Mouse (Mus musculus) kidney, postnatal 0 days (tissue): ENCODE data around the gene Cog1. TPM values are rescaled to one million over a fixed set of nuclear protein-coding genes. Genes with fewer than 3 reads are reported as not detected.

Source experiments
- ATAC-seq: fragments of 200-750 bp; cut with Nextera tagmentation; replicated peaks from 2 replicates; pipeline ENCODE4 v1.8.0; 2017; ENCODE audit warnings: low read depth, moderate number of reproducible peaks, moderate TSS enrichment, moderate library complexity; ENCODE audit not compliant: low FRiP score
- DNase-seq: peaks from one replicate; pipeline ENCODE4 v3.0.0-alpha.2; 2016; ENCODE audit warnings: low spot score
- H3K27ac ChIP-seq: fragments of 300-500 bp; sonication (generic); 2 replicates; pipeline ENCODE4 v1.5.1; 2014; ENCODE audit warnings: mild to moderate bottlenecking
- H3K27me3 ChIP-seq: fragments of 300-500 bp; sonication (generic); 2 replicates; pipeline ENCODE4 v1.6.1; 2014; ENCODE audit warnings: low read length, mixed read lengths; ENCODE audit not compliant: insufficient read depth
- H3K36me3 ChIP-seq: fragments of 300-500 bp; sonication (generic); 2 replicates; pipeline ENCODE4 v1.6.1; 2014; ENCODE audit warnings: low read length, mixed read lengths; ENCODE audit not compliant: insufficient read depth
- H3K4me1 ChIP-seq: fragments of 300-500 bp; sonication (generic); replicated peaks from 2 replicates; pipeline ENCODE4 v1.6.1; 2014; ENCODE audit warnings: antibody characterized with exemption, low read length, mixed read lengths; ENCODE audit not compliant: insufficient read depth
- H3K4me2 ChIP-seq: fragments of 300-500 bp; sonication (generic); 2 replicates; pipeline ENCODE4 v1.6.1; 2014; ENCODE audit warnings: mild to moderate bottlenecking, low read length, moderate library complexity, mixed read lengths
- H3K4me3 ChIP-seq: fragments of 300-500 bp; sonication (generic); replicated peaks from 2 replicates; pipeline ENCODE4 v1.5.1; 2014; ENCODE audit warnings: low read depth, low read length
- H3K9ac ChIP-seq: fragments of 300-500 bp; sonication (generic); 2 replicates; pipeline ENCODE4 v1.6.1; 2014; ENCODE audit warnings: low read depth, low read length
- H3K9me3 ChIP-seq: fragments of 300-500 bp; sonication (generic); replicated peaks from 2 replicates; pipeline ENCODE4 v1.6.1; 2016; ENCODE audit warnings: low read length, inconsistent platforms, mixed read lengths
- CTCF ChIP-seq: IDR thresholded peaks from 2 replicates; pipeline ENCODE4 v1.5.1; 2016; ENCODE audit warnings: antibody characterized with exemption, low read depth, mild to moderate bottlenecking, moderate library complexity
- WGBS: fragments of 180-500 bp; shearing (Covaris S2); extraction: QIAGEN DNeasy Blood & Tissue Kit; methylation state at CpG from one replicate; pipeline ENCODE4 v1.1.7; 2014; 5-methylcytosine and 5-hydroxymethylcytosine counted together
- polyA plus RNA-seq: library from polyadenylated mRNA; unstranded; fragments of >200 nt; fragmentation: Nextera tagmentation; extraction: Ambion mirVana; gene quantifications from 2 replicates; pipeline ENCODE4 v1.2.1, GENCODE M21; 2015

Gene Cog1
- polyA plus RNA-seq = 21.0 and 21.6 TPM in 2 replicates

DNA sequence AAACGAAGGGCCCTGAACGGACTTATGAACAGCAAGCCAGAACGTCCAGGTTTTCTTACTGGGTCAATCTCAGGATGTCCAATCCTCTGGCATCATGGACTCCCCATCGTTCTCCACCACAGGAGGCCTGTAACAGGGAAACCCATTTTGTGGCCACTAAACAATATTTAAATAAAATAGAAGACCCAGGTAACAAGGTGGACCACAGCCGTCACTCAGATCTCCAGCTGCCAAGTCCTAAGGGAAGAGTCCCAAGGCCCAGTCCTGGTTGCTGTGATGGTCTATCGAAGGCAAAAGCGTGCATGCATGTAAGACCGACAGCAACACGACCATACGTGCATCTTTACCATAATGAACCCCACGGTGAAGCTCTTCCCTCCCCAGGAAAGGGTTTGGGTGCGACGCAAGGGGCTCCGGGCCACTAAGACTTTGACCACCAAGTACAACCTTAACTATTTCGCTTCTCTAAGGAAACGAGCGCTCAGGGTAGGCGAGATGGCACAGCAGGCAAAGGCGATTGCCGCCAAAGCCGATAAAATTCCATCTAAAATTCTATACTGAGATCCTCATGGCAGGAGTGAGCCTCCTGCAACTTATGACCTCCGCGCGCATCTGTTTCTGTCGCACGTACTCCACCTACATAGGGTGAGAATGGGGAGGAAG is at the start of gene Cog1:
TSS of gene Cog1 (plus strand) at position 480 of the 663 bp plus-strand sequence.
- no peak for ATAC-seq
- 42% methylated on average over 26 of the region's 26 CpGs for WGBS
- peaks cover 16% of the 10 kb centered on the region for H3K36me3 ChIP-seq
- H3K9ac ChIP-seq = peak within 1 kb of the TSS; percentile 97
- H3K4me2 ChIP-seq = peak within 1 kb of the TSS; percentile 72
- no peak for DNase-seq
- peaks cover 10% of the 10 kb centered on the region; the same call in 1 of the 2 replicates for H3K4me1 ChIP-seq
- peak within 1 kb of the TSS; percentile 95 for H3K4me3 ChIP-seq
- peak within 1 kb of the TSS; percentile 87 for H3K27ac ChIP-seq
- no peak for TF ChIP-seq CTCF
- no peaks in the 10 kb centered on the region for H3K9me3 ChIP-seq
- no peaks in the 10 kb centered on the region for H3K27me3 ChIP-seq

DNA sequence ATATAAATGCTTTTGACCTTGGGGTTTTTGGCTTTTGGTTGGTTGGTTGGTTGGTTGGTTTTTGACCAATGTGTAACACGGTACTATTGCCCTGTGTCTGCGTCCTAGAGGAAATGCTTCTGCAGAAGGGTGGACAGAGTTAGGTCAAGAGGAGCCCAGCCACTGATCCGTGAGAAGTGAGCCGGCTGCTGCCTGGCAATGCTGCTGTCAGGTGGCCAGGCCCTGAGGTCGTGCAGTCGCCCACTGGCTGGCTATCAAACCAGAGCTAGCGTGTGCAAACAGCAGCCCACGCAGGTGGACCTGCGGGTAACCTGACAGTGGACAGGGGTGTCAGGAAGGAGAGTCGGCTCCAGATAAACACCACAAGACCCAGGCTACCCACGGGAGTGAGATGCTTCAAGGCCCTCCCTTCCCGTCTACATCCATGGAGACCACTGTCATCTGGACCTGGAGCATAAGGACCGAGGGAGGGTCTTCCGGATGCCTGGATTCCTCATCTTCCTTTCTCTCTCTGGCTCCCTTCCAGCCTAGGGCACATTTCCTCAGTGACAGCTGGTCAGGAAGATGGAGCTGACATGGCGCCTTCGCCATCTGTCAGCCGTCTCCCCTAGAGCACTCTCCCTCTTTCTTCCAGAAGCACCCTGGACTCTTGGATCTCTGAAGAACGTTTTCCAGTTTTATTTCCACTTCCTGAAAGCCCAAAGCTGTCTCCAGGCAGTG is 48.3 kb upstream of the Cog1 start:
- Histone ChIP-seq H3K9ac (no peak overlapping the region), H3K4me3 (no peak overlapping the region), H3K27ac (no peak overlapping the region), H3K27me3 (no peaks in the 10 kb centered on the region), H3K4me2 (no peak overlapping the region), H3K4me1 (no peaks in the 10 kb centered on the region), H3K36me3 (no peaks in the 10 kb centered on the region), H3K9me3 (no peaks in the 10 kb centered on the region)
- 57% methylated on average over 18 of the region's 18 CpGs for WGBS
- no peak for DNase-seq
- ATAC-seq = no peak
- TF ChIP-seq CTCF = no peak

DNA sequence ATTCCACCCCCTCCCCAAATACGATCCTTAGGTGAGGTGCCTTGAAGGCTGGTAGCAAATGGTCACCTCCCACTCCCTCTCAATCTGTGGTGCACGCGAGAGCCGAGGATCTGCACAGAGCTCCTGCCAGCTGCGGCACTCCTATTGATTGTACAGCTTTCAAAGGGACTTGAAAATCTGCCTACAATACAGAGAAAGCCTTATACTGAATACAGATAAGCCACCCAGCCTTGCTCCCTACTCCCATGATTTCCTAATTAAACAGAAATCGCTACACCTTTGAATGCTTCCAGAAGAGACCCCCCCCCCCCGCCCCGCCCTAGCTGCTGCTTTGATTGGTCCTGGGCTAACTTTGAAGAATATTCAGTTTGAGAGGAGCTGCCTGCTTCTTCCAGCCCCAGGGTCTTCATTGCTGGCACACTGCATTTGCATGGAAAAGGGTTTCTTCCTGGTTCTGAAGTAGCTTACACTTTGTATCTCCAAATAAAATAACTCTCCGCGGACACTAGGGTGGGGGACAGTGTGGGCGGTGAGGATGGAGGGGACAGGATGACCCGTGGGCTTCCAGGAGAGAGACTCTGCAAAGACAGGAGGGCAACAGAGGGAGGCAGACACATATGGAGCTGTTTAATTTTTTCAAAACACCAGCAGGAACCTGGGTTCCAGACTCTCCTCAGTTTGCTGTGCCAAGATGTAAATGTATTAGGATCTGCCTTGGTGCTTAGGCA is 47.2 kb upstream of the Cog1 start:
- ATAC-seq (no peak), DNase-seq (no peak)
- Histone ChIP-seq H3K27me3 (no peaks in the 10 kb centered on the region), H3K9me3 (no peaks in the 10 kb centered on the region), H3K4me1 (no peaks in the 10 kb centered on the region), H3K36me3 (no peaks in the 10 kb centered on the region), H3K9ac (no peak overlapping the region), H3K4me3 (no peak overlapping the region), H3K27ac (no peak overlapping the region), H3K4me2 (no peak overlapping the region)
- no peak for TF ChIP-seq CTCF
- 59% methylated on average over 12 of the region's 12 CpGs for WGBS

DNA sequence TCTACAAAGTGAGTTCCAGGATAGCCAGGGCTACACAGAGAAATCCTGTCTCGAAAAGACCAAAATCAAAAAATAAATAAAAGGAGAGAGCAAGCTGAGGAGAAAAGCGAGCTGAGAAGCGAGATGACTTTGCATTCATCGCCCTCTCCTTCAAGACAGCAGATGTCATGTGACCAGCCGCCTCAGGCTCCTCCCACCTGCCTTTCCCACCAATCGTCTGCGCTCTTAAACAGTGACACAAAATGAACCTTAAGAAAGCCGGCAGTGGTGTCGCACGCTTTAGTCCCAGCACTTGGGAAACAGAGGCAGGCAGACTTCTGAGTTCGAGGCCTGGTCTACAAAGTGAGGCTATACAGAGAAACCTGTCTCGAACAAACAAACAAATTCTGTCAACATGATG is 41.4 kb upstream of the Cog1 start:
- Histone ChIP-seq H3K4me3 (no peak overlapping the region), H3K4me1 (peaks cover 11% of the 10 kb centered on the region; the same call in 1 of the 2 replicates), H3K4me2 (no peak overlapping the region), H3K27me3 (no peaks in the 10 kb centered on the region), H3K36me3 (no peaks in the 10 kb centered on the region), H3K27ac (no peak overlapping the region), H3K9me3 (no peaks in the 10 kb centered on the region), H3K9ac (no peak overlapping the region)
- no peak for DNase-seq
- WGBS = 97% methylated on average over 12 of the region's 12 CpGs
- no peak for ATAC-seq
- TF ChIP-seq CTCF = no peak

DNA sequence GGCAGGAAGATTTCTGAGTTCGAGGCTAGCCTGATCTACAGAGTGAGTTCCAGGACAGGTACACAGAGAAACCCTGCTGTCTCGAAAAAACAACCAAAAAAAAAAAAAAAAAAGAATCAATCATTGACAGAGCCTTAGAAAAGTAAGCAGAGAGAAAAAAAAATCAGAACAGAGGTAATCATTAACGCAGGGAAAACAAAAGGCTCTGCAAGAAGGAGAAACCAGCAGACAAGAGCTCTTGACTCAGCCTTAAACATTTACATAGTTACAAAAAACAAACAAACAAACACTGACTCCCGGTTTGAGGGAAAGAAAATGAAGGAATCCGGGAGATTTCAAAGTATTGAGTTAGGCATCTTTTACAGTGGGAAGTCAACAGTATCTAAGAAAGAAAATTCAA is 39.4 kb upstream of the Cog1 start:
- DNase-seq (no peak), ATAC-seq (no peak)
- Histone ChIP-seq H3K9me3 (no peaks in the 10 kb centered on the region), H3K27me3 (no peaks in the 10 kb centered on the region), H3K4me3 (no peak overlapping the region), H3K4me1 (peaks cover 11% of the 10 kb centered on the region; the same call in 1 of the 2 replicates), H3K9ac (no peak overlapping the region), H3K27ac (peak overlapping the region; percentile 19; the same call in 1 of the 2 replicates), H3K36me3 (no peaks in the 10 kb centered on the region), H3K4me2 (no peak overlapping the region)
- TF ChIP-seq CTCF = no peak
- WGBS = 67% methylated on average over 5 of the region's 5 CpGs

DNA sequence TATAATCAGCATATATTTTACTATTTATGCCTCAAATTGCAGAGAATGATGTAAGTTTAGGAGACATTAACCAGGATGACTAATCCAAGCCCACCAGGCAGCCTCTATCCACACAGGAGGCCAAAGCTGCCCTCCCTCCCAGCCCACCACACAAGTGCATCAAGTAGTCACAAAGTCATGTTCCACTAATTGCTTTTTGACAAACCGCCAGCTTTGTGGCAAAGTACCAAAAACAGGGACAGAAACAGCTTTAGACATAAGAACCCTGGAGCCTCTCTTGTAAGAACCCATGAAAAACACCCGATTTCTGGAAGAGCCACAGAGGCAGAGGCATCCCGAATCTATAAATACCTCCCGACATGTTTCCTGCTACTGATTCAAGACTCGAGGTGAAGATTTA is 38.7 kb upstream of the Cog1 start:
- ATAC-seq = no peak

More for the DNA sequence above, 38.7 kb upstream of the Cog1 start:
- Histone ChIP-seq H3K27me3 (no peaks in the 10 kb centered on the region), H3K27ac (peak overlapping the region; percentile 19; the same call in 1 of the 2 replicates), H3K4me2 (no peak overlapping the region), H3K4me1 (peaks cover 11% of the 10 kb centered on the region; the same call in 1 of the 2 replicates), H3K36me3 (no peaks in the 10 kb centered on the region), H3K9ac (no peak overlapping the region), H3K4me3 (no peak overlapping the region), H3K9me3 (no peaks in the 10 kb centered on the region)
- no peak for TF ChIP-seq CTCF
- peak; percentile 47 for DNase-seq
- WGBS = 26% methylated on average over 5 of the region's 5 CpGs
